Comparison of ENCODE assay signal across 8 mouse cellular contexts in genomic region chr12:112644855-112645506, GRCm38 (mm10). TPM values are rescaled to one million over a fixed set of nuclear protein-coding genes. Genes with fewer than 3 reads are reported as not detected.
DNase-seq lines count a peak whose midpoint lies in the region; ATAC-seq and TF ChIP-seq lines count a peak whose summit lies in the region.

No protein-coding gene starts in this region.

- DNase-seq in cerebellum, adult 2 months = no peak
- DNase-seq in right cerebral cortex, adult 18-20 months = peak; percentile 61
- DNase-seq in right cerebral cortex, postnatal 25 days = no peak
- no peak for DNase-seq in limb, embryonic 14.5 days (ENCODE audit: low spot score)
- no peak for DNase-seq in urinary bladder, postnatal 4 days (ENCODE audit: low spot score in 2 of 2)

- peaks cover 5% of the 10 kb centered on the region; the same call in 1 of the 2 replicates for H3K4me1 ChIP-seq in cerebellum, adult 2 months (ENCODE audit: control insufficient read depth, insufficient read depth, low read length)
- H3K4me1 ChIP-seq in heart, embryonic 16.5 days (ENCODE audit: control insufficient read depth, insufficient read depth, low read length) = peaks cover 16% of the 10 kb centered on the region
- H3K4me1 ChIP-seq in limb, embryonic 14.5 days (ENCODE audit: control insufficient read depth, insufficient read depth, low read length) = peaks cover 13% of the 10 kb centered on the region; the same call in 1 of the 2 replicates

- no peaks in the 10 kb centered on the region for H3K27me3 ChIP-seq in cerebellum, adult 2 months (ENCODE audit: control insufficient read depth, insufficient read depth, low read length)
- no peaks in the 10 kb centered on the region for H3K27me3 ChIP-seq in heart, embryonic 16.5 days (ENCODE audit: control insufficient read depth, insufficient read depth, low read length)
- no peaks in the 10 kb centered on the region for H3K27me3 ChIP-seq in limb, embryonic 14.5 days (ENCODE audit: control insufficient read depth, insufficient read depth, low read length)
- no peaks in the 10 kb centered on the region for H3K27me3 ChIP-seq in myocyte (ENCODE audit: control insufficient read depth, insufficient read depth, insufficient read length)

- H3ac ChIP-seq in myocyte (ENCODE audit: control insufficient read depth, insufficient read length) = peak overlapping the region; percentile 94

- peak overlapping the region; percentile 95 for H3K4me2 ChIP-seq in heart, embryonic 16.5 days (ENCODE audit: low read depth, low read length)
- H3K4me2 ChIP-seq in limb, embryonic 14.5 days (replicated peaks; ENCODE audit: low read depth, low read length, severe bottlenecking) = peak overlapping the region; percentile 88
- peak overlapping the region; percentile 95 for H3K4me2 ChIP-seq in myocyte (ENCODE audit: low read depth)

- peak; percentile 95 for TF ChIP-seq POLR2A in cerebellum, adult 2 months (IDR thresholded peaks at IDR 0.05; ENCODE audit: borderline replicate concordance, insufficient read depth, low read length)
- peak; percentile 95 for TF ChIP-seq POLR2A in limb, embryonic 14.5 days (IDR thresholded peaks at IDR 0.05; ENCODE audit: borderline replicate concordance, extremely low read depth, insufficient read depth, insufficient read length)
- TF ChIP-seq POLR2A in myocyte (IDR thresholded peaks at IDR 0.05; ENCODE audit: insufficient read length, low read depth) = peak; percentile 80

- peak overlapping the region; percentile 41 for H3K27ac ChIP-seq in cerebellum, adult 2 months (ENCODE audit: insufficient read depth, low read length)
- peak overlapping the region; percentile 89 for H3K27ac ChIP-seq in heart, embryonic 16.5 days (ENCODE audit: low read length)
- peak overlapping the region; percentile 88 for H3K27ac ChIP-seq in limb, embryonic 14.5 days (replicated peaks; ENCODE audit: low read depth, low read length)

- peak overlapping the region; percentile 77 for H3K4me3 ChIP-seq in cerebellum, adult 2 months (replicated peaks; ENCODE audit: insufficient read depth, low read depth, low read length)
- peak overlapping the region; percentile 92 for H3K4me3 ChIP-seq in heart, embryonic 16.5 days (ENCODE audit: low read length)
- peak overlapping the region; percentile 81 for H3K4me3 ChIP-seq in limb, embryonic 14.5 days (replicated peaks; ENCODE audit: low read length)
- H3K4me3 ChIP-seq in myocyte = peak overlapping the region; percentile 65

- ATAC-seq in cerebellum, adult (ENCODE audit: insufficient number of reproducible peaks, low FRiP score, low TSS enrichment) = no peak; the same call in none of the 2 replicates
- peak; percentile 1; the same call in 1 of the 2 replicates for ATAC-seq in heart, embryonic 16.5 days (replicated peaks; ENCODE audit: extremely low read depth, insufficient read depth, low FRiP score)
- ATAC-seq in limb, embryonic 14.5 days (ENCODE audit: low FRiP score, low read depth) = peak; percentile 38; the same call in 1 of the 2 replicates

- H3K9ac ChIP-seq in heart, embryonic 16.5 days (ENCODE audit: low read length) = peak overlapping the region; percentile 92
- H3K9ac ChIP-seq in limb, embryonic 14.5 days (ENCODE audit: low read depth, low read length, severe bottlenecking) = peak overlapping the region; percentile 80

- H3K79me2 ChIP-seq in myocyte (ENCODE audit: control insufficient read depth, insufficient read depth) = peaks cover 23% of the 10 kb centered on the region

- peaks cover 18% of the 10 kb centered on the region for H3K36me3 ChIP-seq in heart, embryonic 16.5 days (ENCODE audit: control insufficient read depth, insufficient read depth)
- peaks cover 26% of the 10 kb centered on the region for H3K36me3 ChIP-seq in limb, embryonic 14.5 days (ENCODE audit: control insufficient read depth, insufficient read depth, low read length)
- no peaks in the 10 kb centered on the region for H3K36me3 ChIP-seq in myocyte (ENCODE audit: control insufficient read depth, insufficient read depth)

- under 1% methylated on average over 75 of the region's 75 CpGs for WGBS in cerebellum, adult 2 months
- under 1% methylated on average over 75 of the region's 75 CpGs for WGBS in heart, embryonic 16.5 days
- under 1% methylated on average over 72 of the region's 75 CpGs for WGBS in limb, embryonic 14.5 days

- TF ChIP-seq CTCF in cerebellum, adult 2 months (IDR thresholded peaks at IDR 0.05; ENCODE audit: borderline replicate concordance, insufficient read depth, low read depth, low read length) = no peak

- H3K9me3 ChIP-seq in heart, embryonic 16.5 days (replicated peaks; ENCODE audit: control insufficient read depth, low read length) = no peaks in the 10 kb centered on the region
- H3K9me3 ChIP-seq in limb, embryonic 14.5 days (ENCODE audit: control insufficient read depth, low read length) = no peaks in the 10 kb centered on the region

TF ChIP-seq in myocyte, 11 proteins besides CTCF, POLR2A, EP300 and RAD21:
- no peak for TF ChIP-seq USF1 (IDR thresholded peaks at IDR 0.05; ENCODE audit: low read depth)
- no peak for TF ChIP-seq CEBPB (IDR thresholded peaks at IDR 0.05; ENCODE audit: insufficient read depth, poor library complexity, severe bottlenecking)
- peak; percentile 85 for TF ChIP-seq POLR2AphosphoS2 (IDR thresholded peaks at IDR 0.05; ENCODE audit: insufficient read length, low read depth)
- TF ChIP-seq MAX (IDR thresholded peaks at IDR 0.05; ENCODE audit: low read depth) = no peak
- no peak for TF ChIP-seq SRF (IDR thresholded peaks at IDR 0.05; ENCODE audit: control insufficient read depth, insufficient read length, low read depth)
- TF ChIP-seq TCF3 (IDR thresholded peaks at IDR 0.05; ENCODE audit: insufficient read length, low read depth) = no peak
- TF ChIP-seq TCF12 (IDR thresholded peaks at IDR 0.05; ENCODE audit: insufficient read depth, poor library complexity, severe bottlenecking) = no peak
- no peak for TF ChIP-seq E2F4 (IDR thresholded peaks at IDR 0.05; ENCODE audit: insufficient read depth)

RNA-seq across cellular contexts. Expression of gene Siva1, which starts 0.5 kb away (rescaled TPM):
- 33.6 and 34.6 TPM in 2 replicates for polyA plus RNA-seq in cerebellum, adult 2 months (2012; rRNA removed)
- 117 and 139 TPM in 2 replicates for polyA plus RNA-seq in heart, embryonic 16.5 days (2015; fragmentation: Nextera tagmentation; extraction: Ambion mirVana)
- 179 and 184 TPM in 2 replicates for polyA plus RNA-seq in limb, embryonic 14.5 days (2012; rRNA removed)
- polyA plus RNA-seq in limb, embryonic 14.5 days (2014; fragmentation: Nextera tagmentation; extraction: Ambion mirVana) = 282 and 284 TPM in 2 replicates
- 85.6 TPM for polyA plus RNA-seq in myocyte (2012; fragmentation: generic; extraction: Trizol)

RNA-seq across cellular contexts. Expression of gene Adssl1, which starts 25.1 kb away (rescaled TPM):
- polyA plus RNA-seq in cerebellum, adult 2 months (2012; rRNA removed) = 69.3 and 72.0 TPM in 2 replicates
- 108 and 118 TPM in 2 replicates for polyA plus RNA-seq in heart, embryonic 16.5 days (2015; fragmentation: Nextera tagmentation; extraction: Ambion mirVana)
- polyA plus RNA-seq in limb, embryonic 14.5 days (2012; rRNA removed) = 11.8 and 18.9 TPM in 2 replicates
- 13.3 and 15.0 TPM in 2 replicates for polyA plus RNA-seq in limb, embryonic 14.5 days (2014; fragmentation: Nextera tagmentation; extraction: Ambion mirVana)
- polyA plus RNA-seq in myocyte (2012; fragmentation: generic; extraction: Trizol) = 202 TPM

RNA-seq across cellular contexts. Expression of gene Akt1, which starts 29.7 kb away (rescaled TPM):
- polyA plus RNA-seq in cerebellum, adult 2 months (2012; rRNA removed) = 163 and 177 TPM in 2 replicates
- polyA plus RNA-seq in heart, embryonic 16.5 days (2015; fragmentation: Nextera tagmentation; extraction: Ambion mirVana) = 51.4 and 56.7 TPM in 2 replicates
- 305 and 332 TPM in 2 replicates for polyA plus RNA-seq in limb, embryonic 14.5 days (2012; rRNA removed)
- polyA plus RNA-seq in limb, embryonic 14.5 days (2014; fragmentation: Nextera tagmentation; extraction: Ambion mirVana) = 148 and 181 TPM in 2 replicates
- polyA plus RNA-seq in myocyte (2012; fragmentation: generic; extraction: Trizol) = 352 TPM

RNA-seq across cellular contexts. Expression of gene Zbtb42, which starts 33.6 kb away (rescaled TPM):
- 1.5 and 1.8 TPM in 2 replicates for polyA plus RNA-seq in cerebellum, adult 2 months (2012; rRNA removed)
- 4.9 and 6.9 TPM in 2 replicates for polyA plus RNA-seq in heart, embryonic 16.5 days (2015; fragmentation: Nextera tagmentation; extraction: Ambion mirVana)
- polyA plus RNA-seq in limb, embryonic 14.5 days (2012; rRNA removed) = 2.5 and 3.3 TPM in 2 replicates
- polyA plus RNA-seq in limb, embryonic 14.5 days (2014; fragmentation: Nextera tagmentation; extraction: Ambion mirVana) = 1.9 and 2.5 TPM in 2 replicates
- 4.4 TPM for polyA plus RNA-seq in myocyte (2012; fragmentation: generic; extraction: Trizol)

RNA-seq across cellular contexts. Expression of gene Inf2, which starts 56.4 kb away (rescaled TPM):
- polyA plus RNA-seq in cerebellum, adult 2 months (2012; rRNA removed) = 34.9 and 41.8 TPM in 2 replicates
- polyA plus RNA-seq in heart, embryonic 16.5 days (2015; fragmentation: Nextera tagmentation; extraction: Ambion mirVana) = 3.0 and 3.6 TPM in 2 replicates
- polyA plus RNA-seq in limb, embryonic 14.5 days (2012; rRNA removed) = 27.5 and 29.8 TPM in 2 replicates
- polyA plus RNA-seq in limb, embryonic 14.5 days (2014; fragmentation: Nextera tagmentation; extraction: Ambion mirVana) = 6.9 and 7.0 TPM in 2 replicates
- 70.1 TPM for polyA plus RNA-seq in myocyte (2012; fragmentation: generic; extraction: Trizol)
